Comparison of ENCODE assay signal across 25 mouse cellular contexts in the genomic region with DNA sequence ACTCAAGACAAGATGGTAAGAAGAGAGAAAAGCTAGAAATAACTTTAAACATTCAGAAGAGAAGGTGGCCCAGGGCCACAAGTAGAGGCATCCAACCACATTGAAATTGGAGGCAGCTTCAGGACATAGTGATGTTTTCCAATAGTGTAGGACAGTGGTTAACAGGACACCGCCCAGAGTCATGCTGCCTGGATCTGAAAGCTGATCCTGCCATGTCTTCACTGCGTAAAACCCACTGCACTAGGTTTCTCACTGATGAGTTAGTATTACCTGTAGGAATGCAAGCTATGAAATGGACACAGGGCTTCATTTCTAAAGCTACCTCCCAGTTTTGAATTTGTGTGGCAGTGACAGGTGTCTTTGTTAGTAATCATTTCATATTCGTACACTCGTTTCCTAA.
"Had no signal": no experiment of that assay in that cellular context is flagged by ENCODE, and none has a peak within 500 bp of the region (broad histone marks: within the 10 kb centered on the region; RNA-seq: fewer than 3 reads in every experiment).

No protein-coding gene starts in this region.

- DNase-seq: heart, adult 18-20 months; heart, postnatal 10 days; heart, postnatal 4 days; kidney, adult 18-20 months; kidney, adult 8-10 months; kidney, postnatal 10 days; kidney, postnatal 25 days; kidney, postnatal 4 days; liver; liver, embryonic 13.5 days had no signal

- H3K36me3 ChIP-seq: heart, embryonic 10.5 days; heart, embryonic 12.5 days; hindbrain, embryonic 10.5 days; hindbrain, embryonic 12.5 days; intestine, embryonic 15.5 days; limb, embryonic 10.5 days; limb, embryonic 12.5 days; liver, embryonic 13.5 days; liver, embryonic 15.5 days had no signal

- H3K27ac ChIP-seq: heart, embryonic 10.5 days; hindbrain, embryonic 10.5 days; hindbrain, embryonic 12.5 days; hindbrain, embryonic 14.5 days; intestine, embryonic 15.5 days; layer of hippocampus, adult 2 months; left cerebral cortex, adult 2 months; limb, embryonic 10.5 days; limb, embryonic 12.5 days; liver, embryonic 13.5 days; liver, embryonic 15.5 days had no signal

- H3K9me3 ChIP-seq: heart, embryonic 10.5 days; heart, embryonic 12.5 days; hindbrain, embryonic 10.5 days; hindbrain, embryonic 12.5 days; intestine, embryonic 15.5 days; limb, embryonic 10.5 days; limb, embryonic 12.5 days; liver, embryonic 13.5 days; liver, embryonic 15.5 days had no signal

- ATAC-seq: hindbrain, embryonic 16.5 days; inflammation-experienced regulatory T-cells, adult 6 months; intestine, embryonic 15.5 days; intestine, postnatal 0 days had no signal

- H3K9ac ChIP-seq: heart, embryonic 12.5 days; hindbrain, embryonic 12.5 days; hindbrain, embryonic 14.5 days; intestine, embryonic 15.5 days; limb, embryonic 12.5 days; liver, embryonic 13.5 days; liver, embryonic 15.5 days had no signal

- H3K4me3 ChIP-seq: heart, embryonic 10.5 days; heart, embryonic 12.5 days; hindbrain, embryonic 10.5 days; hindbrain, embryonic 12.5 days; intestine, embryonic 15.5 days; layer of hippocampus, adult 2 months; left cerebral cortex, adult 2 months; limb, embryonic 10.5 days; limb, embryonic 12.5 days; liver, embryonic 13.5 days; liver, embryonic 15.5 days had no signal

- H3K4me1 ChIP-seq: heart, embryonic 10.5 days; heart, embryonic 12.5 days; hindbrain, embryonic 12.5 days; intestine, embryonic 15.5 days; limb, embryonic 10.5 days; liver, embryonic 13.5 days; liver, embryonic 15.5 days had no signal

- H3K27me3 ChIP-seq: heart, embryonic 12.5 days; hindbrain, embryonic 12.5 days; intestine, embryonic 15.5 days; limb, embryonic 12.5 days; liver, embryonic 13.5 days; liver, embryonic 15.5 days had no signal

- H3K4me2 ChIP-seq: heart, embryonic 12.5 days; hindbrain, embryonic 12.5 days; hindbrain, embryonic 14.5 days; intestine, embryonic 15.5 days; limb, embryonic 12.5 days; liver, embryonic 11.5 days; liver, embryonic 13.5 days; liver, embryonic 15.5 days had no signal
